Mouse (Mus musculus) layer of hippocampus, adult 2 months (tissue): ENCODE measurements at regions not wholly inside any gene's neighbourhood (a gene's known extent, or its start where the extent isn't known, plus 50 kb on each side); places are given as distances from the start of the nearest gene placed in this dataset.
"Not testable (repeated sequence)": the region's sequence is repeated elsewhere in the genome, so short reads cannot be mapped to it uniquely, and the experiment has no call there.

Experiments used
- DNase-seq, 2 experiments: peaks; one replicate each; pipeline ENCODE4 v3.0.0; 2022; ENCODE audit warnings: low spot score in 2 of 2
- H3K27ac ChIP-seq: fragments of 200-600 bp; 2 replicates; pipeline ENCODE4 v1.8.1; 2022
- H3K4me3 ChIP-seq: fragments of 200-600 bp; 2 replicates; pipeline ENCODE4 v1.8.1; 2022; ENCODE audit warnings: mild to moderate bottlenecking
- CTCF ChIP-seq: fragments of 200-600 bp; conservative IDR thresholded peaks from 2 replicates; pipeline ENCODE4 v1.8.1; 2022; ENCODE audit warnings: antibody characterized with exemption, mild to moderate bottlenecking, moderate library complexity

DNA sequence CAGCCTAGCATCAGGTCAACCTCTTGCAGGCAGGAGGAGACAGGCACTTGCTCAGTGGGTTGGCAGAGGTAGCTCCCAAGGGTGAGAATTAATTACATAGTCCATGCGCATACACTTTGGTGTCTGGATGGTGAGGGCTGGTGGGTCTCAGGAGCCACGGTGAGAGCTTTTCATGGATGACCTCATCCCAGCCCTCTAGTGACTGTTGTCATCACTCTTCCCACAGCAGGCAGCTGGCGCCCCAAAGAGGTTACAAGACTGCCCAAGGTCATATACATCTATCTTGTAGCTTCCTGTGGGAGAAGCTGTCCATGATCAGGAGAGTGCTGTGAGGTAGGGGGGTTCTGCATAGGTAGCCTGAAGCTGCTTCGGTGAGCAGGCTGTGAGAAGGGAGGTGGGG is 224.5 kb downstream of the 1810013L24Rik start:
- no peak for DNase-seq
- Histone ChIP-seq H3K4me3 (no peak overlapping the region), H3K27ac (no peak overlapping the region)
- TF ChIP-seq CTCF, result no peak

DNA sequence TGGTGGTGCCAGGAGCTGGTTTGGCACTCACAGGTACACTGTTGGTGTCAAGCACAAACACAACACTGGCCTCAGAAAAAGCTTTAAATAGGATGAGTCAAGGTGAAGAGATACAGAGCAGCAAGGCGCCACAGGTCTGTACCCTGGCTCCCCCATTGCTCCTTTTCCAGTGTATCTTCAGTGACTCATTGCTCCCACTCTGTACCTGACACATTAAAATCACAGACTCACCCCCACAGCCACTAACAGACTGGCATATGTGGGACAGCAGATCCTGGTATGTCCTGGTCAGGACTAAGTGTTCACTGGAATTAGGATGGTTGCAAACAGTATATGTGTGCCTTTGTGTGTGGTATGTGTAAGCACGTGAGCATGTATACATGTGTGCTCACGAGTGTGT is 226.5 kb downstream of the 1810013L24Rik start:
- Histone ChIP-seq H3K27ac (no peak overlapping the region), H3K4me3 (no peak overlapping the region)
- DNase-seq, result no peak
- TF ChIP-seq CTCF, result no peak

DNA sequence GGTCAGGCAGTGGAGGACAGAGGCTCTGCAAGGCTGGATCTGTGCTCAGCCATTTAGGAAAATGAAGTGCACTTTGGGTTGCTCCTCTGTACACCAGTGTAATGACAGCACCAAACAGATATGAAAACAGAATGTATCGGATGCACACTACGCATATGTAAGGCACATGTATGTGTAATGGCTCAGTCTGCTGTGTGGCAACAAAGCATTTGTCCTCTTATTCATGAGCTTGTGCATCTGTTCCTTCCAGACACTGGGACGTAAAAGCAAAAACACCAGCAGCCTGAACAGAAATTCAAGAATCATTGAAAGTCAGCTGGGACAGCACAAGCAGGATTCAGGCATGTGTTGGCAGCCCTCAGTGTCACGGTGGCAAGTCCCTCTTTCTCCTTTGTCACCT is 241.6 kb downstream of the 1810013L24Rik start:
- Histone ChIP-seq H3K27ac (no peak overlapping the region), H3K4me3 (no peak overlapping the region)
- peak in 1 of 2 experiments; percentile 13 for DNase-seq
- no peak for TF ChIP-seq CTCF

DNA sequence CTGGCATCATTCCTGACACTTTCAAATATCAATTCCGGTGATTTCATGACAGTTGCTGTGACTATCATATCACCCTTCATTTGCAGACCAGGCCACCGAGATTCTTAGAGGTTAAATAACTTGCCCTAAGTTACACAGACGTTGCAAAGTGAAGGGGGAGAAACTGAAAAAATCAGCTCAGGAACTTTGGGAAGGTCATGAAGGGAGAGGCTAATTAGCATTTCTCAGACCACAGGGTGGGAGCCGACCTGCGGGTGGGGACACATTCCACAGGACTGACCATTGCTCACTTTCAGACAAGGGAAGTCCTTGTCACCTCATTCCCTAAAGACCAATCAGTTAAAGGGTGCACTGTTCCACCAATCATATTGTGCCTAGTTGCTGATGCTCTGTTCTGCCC is 242.1 kb downstream of the 1810013L24Rik start:
- not testable (repeated sequence) for H3K4me3 ChIP-seq, H3K27ac ChIP-seq, DNase-seq

DNA sequence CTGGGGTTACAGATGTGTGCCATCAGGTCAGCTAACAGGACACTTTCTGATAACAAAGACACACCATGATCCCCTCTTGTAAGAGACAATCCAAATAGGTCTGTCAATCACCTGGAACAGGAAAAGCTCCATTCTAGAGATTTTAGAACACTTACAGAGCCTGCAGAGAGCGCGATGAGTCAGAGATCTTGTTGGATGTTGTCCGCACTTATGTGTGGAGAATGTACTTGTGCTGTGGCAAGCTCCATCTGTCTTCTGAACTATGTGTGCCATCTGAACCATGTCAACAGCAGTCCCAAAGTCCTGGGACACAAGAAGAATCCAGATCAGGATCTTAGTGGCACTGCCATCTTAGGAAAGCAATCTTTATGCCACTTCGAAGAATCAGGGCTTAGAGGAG is 244.4 kb downstream of the 1810013L24Rik start:
- Histone ChIP-seq H3K27ac (no peak overlapping the region), H3K4me3 (no peak overlapping the region)
- no peak for TF ChIP-seq CTCF
- no peak for DNase-seq

DNA sequence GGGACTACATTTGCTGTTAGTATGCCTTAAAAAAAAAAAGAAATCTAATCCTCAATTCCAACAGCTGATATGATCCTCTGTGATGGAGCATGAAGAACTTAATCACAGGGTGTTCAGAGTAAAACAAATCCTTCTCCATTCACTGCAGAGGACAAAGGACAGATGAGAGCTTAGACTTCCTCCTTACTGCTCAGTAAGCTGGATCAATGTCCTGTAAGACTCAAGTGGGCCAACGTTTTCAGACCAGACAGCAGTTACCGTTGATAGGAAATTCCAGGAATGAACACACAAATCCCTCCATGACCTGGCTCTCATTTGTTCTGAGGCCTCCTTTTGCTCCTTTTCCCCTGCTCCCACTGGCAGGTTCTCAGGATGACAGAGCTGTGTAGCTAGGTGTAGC is 247.6 kb downstream of the 1810013L24Rik start:
- no peak for DNase-seq
- no peak overlapping the region for H3K27ac ChIP-seq
- H3K4me3 ChIP-seq, result no peak overlapping the region
- no peak for TF ChIP-seq CTCF

DNA sequence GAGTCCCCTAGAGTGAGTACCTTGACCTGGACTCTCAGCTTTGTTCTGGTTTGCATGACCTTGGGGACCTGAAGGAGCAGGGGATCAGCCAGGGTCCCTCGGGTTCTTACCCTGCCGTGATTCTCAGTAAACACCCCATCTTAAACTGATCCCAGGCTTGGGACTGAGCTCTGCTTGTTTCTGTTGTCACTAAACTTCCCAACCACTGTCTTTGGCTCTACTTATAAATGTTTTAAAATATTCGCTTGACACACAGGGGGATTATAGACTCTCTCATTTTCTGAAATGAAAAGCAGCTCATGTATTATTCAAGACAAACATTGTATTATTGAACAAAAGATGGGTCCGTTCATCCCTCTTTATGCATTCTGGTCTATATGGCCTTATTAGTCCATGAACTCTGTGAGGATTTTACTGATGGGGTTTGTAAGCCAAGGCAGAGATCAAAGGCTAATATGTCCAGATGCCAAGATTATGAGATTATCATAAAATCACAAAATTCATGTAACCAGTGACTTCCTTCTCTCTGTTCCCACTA is 248.6 kb downstream of the 1810013L24Rik start:
- Histone ChIP-seq H3K27ac (no peak overlapping the region), H3K4me3 (no peak overlapping the region)
- no peak for TF ChIP-seq CTCF
- DNase-seq, result no peak

DNA sequence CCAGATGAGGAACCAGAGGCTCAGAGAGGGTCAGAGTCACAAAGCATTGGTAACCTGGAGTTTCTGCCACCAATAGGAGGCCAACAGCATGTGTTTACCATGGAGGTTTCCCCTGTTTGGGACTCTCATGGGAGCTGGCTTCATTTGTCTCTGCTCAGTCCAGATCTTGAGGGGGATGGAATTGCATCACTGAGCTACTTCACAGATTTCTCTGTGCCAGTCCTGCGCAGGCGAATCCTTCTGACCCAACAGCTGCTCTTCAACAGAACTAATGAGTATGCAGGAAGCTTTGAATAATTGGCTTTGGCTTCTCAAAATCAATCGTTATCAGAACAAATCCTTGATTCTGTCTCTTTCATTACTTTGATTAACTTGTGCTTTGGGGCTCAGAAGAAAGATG is 253.1 kb downstream of the 1810013L24Rik start:
- Histone ChIP-seq H3K27ac (peak overlapping the region; percentile 67), H3K4me3 (no peak overlapping the region)
- DNase-seq, result peak; percentile 52 to 60
- no peak for TF ChIP-seq CTCF

DNA sequence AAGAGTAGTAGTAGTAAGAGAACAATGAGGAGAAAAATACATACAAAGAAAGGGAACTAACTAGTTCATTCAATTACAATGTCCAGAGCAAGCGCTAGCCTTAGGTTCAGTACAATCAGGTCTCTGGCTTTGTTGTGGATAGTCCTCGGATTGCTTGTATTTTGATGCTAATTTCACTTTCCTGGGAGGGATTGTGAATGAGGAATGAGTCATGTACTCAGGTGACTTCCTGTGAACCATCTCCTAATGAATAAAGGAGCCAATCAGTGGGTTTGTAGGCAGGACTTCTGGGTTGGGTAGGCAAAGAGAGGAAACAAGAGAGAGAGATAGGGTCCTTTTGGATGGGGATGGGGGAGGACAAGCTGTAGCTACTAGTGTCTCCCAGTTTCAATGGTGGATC is 253.8 kb downstream of the 1810013L24Rik start:
- no peak for TF ChIP-seq CTCF

DNA sequence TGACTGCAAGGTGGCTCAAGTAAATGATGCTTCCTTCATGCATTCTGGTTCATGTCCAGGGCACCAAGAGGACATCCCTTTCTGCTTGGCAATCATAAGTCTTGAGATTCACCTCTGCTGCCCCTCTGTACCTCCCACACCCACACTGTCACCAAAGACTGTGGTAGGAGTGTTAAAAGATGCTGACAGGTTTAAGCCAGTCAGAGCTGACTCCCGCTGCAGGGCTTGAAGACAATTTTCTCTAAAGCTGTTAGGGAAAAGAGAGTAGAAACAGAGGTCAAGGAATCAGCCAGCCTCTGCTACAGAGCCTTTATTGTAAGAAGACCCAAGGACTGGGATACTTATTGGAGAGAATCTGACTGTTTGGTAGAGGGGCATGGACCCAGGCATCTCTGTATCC is 254.7 kb downstream of the 1810013L24Rik start:
- no peak for DNase-seq
- Histone ChIP-seq H3K4me3 (no peak overlapping the region), H3K27ac (peak overlapping the region; percentile 60)
- no peak for TF ChIP-seq CTCF

More for the DNA sequence above, 253.8 kb downstream of the 1810013L24Rik start:
- no peak overlapping the region for H3K4me3 ChIP-seq
- DNase-seq, result no peak
- peak overlapping the region; percentile 60 for H3K27ac ChIP-seq

DNA sequence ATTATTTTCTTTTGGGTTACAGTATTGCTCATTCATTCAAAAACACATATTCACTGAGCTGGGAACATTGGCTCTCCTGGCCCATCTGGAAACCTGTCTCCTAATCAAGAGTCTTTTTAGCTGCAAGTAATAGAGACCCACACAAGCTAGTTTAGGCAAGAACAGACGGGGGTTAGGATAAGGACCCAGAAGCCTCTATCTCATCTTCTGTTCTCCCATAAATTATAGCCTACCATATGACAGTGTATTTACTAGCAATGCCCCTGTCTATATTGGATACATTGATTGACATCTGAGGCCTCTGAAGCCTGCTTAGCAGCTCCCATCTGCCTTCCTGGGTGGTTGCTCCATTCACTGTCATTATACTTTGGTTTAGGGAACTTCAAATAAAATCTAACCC is 255.2 kb downstream of the 1810013L24Rik start:
- Histone ChIP-seq H3K27ac (peak overlapping the region; percentile 60), H3K4me3 (no peak overlapping the region)
- peak in 1 of 2 experiments; percentile 48 for DNase-seq
- no peak for TF ChIP-seq CTCF

DNA sequence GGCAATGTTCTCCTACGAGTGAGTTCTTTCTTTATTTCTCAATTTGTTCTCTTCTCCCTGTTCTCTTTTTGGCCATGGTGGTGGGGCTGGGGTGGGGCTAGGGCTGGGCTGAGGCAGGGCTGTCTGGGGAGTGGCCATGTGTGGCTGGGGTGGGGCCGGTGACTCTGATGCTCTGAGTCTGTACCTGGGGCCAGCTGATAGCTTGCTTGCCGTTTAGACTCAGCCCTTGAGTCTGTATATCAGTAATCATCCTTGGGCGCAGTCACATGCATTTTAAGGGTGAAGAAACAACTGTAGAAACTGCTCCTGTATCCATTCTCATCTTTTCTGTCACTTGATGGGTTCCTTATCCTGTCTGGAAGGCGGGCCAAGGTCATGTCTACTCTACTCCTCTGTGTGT is 256.1 kb downstream of the 1810013L24Rik start:
- DNase-seq, result no peak
- no peak for TF ChIP-seq CTCF
- no peak overlapping the region for H3K27ac ChIP-seq
- H3K4me3 ChIP-seq, result no peak overlapping the region

DNA sequence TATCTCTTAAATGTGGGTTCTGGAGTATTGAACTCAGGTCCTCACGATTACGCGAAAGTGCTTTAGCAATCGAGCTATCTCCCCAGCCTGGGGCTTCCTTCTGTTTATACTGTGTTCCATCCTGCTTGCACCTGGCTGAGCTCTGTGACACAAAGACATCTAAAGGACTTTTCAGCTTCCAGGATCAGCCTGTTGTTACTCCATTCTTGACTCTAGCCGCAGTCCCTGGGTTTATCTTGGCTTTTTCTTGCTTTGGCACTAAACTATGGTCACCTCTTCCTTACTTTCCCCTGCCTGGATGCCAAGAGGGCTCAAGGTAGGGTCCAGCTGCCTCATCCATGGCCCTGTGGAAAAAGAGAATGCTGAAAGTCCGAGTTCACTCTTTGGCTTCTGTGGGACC is 261.9 kb downstream of the 1810013L24Rik start:
- DNase-seq, result no peak
- no peak overlapping the region for H3K4me3 ChIP-seq
- no peak overlapping the region; the same call in 1 of the 2 replicates for H3K27ac ChIP-seq
- no peak for TF ChIP-seq CTCF

DNA sequence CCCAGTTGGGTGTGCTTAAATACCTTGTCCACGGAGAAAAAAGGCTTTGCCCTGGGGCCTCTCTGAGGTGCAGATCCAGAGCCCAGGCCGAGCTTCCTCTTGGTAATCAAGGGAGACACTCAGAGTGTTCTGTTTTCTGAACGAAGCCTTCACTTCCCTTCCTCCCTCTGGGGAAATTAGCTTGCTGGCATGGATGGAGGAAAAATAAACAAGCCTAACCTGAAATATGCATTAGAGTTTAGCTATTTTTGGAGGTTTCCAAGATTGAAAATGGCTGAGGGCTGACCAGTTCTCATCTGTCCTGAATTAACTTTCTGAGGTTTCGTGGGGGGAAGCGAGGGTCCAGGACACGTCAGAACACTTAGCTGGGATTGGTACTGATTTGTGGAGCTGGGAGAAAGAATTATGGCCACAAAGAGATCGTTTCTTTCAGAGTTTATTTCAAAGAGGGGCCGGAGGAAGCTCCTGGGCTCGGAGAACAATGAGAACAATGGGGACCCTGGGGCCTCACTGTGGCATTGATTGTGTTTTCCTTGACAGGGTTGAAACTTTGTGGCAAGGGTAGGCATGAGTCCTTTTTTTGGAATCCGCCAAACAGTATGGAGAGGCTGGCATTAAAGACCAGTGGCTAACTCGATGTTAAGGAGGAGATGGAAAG is 262.4 kb downstream of the 1810013L24Rik start:
- no peak for TF ChIP-seq CTCF
- H3K4me3 ChIP-seq, result no peak overlapping the region
- DNase-seq, result no peak
- no peak overlapping the region; the same call in 1 of the 2 replicates for H3K27ac ChIP-seq
